Mouse (Mus musculus) brown adipose tissue, adult 24 weeks (tissue): ENCODE measurements around the gene Olfr596. TPM values are rescaled to one million over a fixed set of nuclear protein-coding genes. Genes with fewer than 3 reads are reported as not detected.
"Not testable (repeated sequence)": the region's sequence is repeated elsewhere in the genome, so short reads cannot be mapped to it uniquely, and the experiment has no call there.

ENCODE experiments used
- H3K27ac ChIP-seq: fragments of 200-500 bp; replicated peaks from 2 replicates; pipeline ENCODE4 v1.5.1; 2012; ENCODE audit warnings: low read depth, mild to moderate bottlenecking, low read length
- H3K4me1 ChIP-seq: fragments of 200-500 bp; 2 replicates; pipeline ENCODE4 v1.6.1; 2012; ENCODE audit warnings: low read length, mixed read lengths; ENCODE audit not compliant: control insufficient read depth, insufficient read depth, insufficient read length
- H3K4me3 ChIP-seq: fragments of 200-500 bp; 2 replicates; pipeline ENCODE4 v1.5.1; 2012; ENCODE audit warnings: low read depth, mild to moderate bottlenecking, low read length, moderate library complexity; ENCODE audit not compliant: insufficient read depth
- polyA plus RNA-seq: library from polyadenylated mRNA; stranded (reverse); fragments of >200 nt; gene quantifications from 2 replicates; pipeline ENCODE4 v1.2.4, GENCODE M21; 2012; ENCODE audit not compliant: missing spikeins, insufficient read depth, insufficient read length

The Olfr596 gene
- not detected in 2 replicates for polyA plus RNA-seq

DNA sequence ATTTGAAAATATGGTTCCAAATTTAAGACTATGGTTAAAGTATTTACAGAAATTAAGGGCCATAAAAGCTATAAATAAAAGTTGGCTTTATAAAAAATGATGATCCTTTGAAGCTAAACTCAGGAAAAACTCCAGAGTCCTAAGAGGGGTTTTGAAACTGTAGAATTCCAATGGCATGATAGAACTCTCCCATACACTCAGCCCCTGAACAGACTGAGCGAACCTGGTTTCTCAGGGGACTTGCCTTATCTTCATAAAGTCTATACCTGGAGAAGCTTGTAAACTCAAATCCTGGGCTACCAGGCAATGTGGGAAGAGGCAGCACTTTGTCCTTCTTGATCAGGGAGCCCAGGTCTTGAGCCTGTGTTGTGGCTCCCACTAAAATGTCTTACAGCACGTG is at the start of gene Olfr596:
TSS of gene Olfr596 (plus strand) at position 301 of the 400 bp plus-strand sequence.
- H3K4me1 ChIP-seq, H3K27ac ChIP-seq, H3K4me3 ChIP-seq: not testable (repeated sequence)

DNA sequence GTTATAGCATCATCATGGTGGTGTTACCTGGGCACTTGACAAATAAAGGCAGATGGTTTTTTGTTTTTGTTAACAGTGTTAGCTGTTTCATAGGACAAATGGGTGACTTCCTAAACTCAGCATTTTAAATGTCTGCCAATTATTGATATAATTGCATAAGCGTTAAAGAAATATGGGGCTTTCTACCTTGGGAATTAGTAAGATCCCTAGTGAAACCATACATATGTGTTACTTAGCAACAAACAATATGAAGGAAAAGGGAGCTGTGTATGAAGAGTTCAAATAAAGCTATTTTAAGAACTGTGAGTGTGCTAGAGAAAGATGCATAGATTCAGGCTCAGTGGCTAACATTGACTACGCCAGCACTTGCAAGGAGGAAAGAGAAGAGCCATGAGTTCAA is 10.6 kb downstream of the Olfr596 start, which contains the start of gene Olfr597:
TSS of gene Olfr597 (plus strand) at position 301 of the 400 bp plus-strand sequence.
- H3K4me3 ChIP-seq, H3K4me1 ChIP-seq, H3K27ac ChIP-seq: not testable (repeated sequence)

GRCm38 (mm10) chr7:103323268-103323667 is 17.8 kb downstream of the Olfr596 start, which contains the start of gene Olfr598:
Olfr598 (plus strand) TSS chr7:103323568.
- H3K4me1 ChIP-seq: no peaks in the 10 kb centered on the region
- H3K4me3 ChIP-seq: no peak within 1 kb of the TSS
- no peak within 1 kb of the TSS for H3K27ac ChIP-seq

- Histone ChIP-seq H3K4me1 (no peaks in the 10 kb centered on the region), H3K4me3 (no peak within 1 kb of the TSS), H3K27ac (no peak within 1 kb of the TSS)
These were observed 30.2 kb downstream of the Olfr596 start, which contains the start of gene Olfr599 for GRCm38 (mm10) chr7:103335617-103336016. Olfr599 (plus strand) TSS chr7:103335917.

- Histone ChIP-seq H3K4me1 (no peaks in the 10 kb centered on the region), H3K4me3 (no peak within 1 kb of the TSS), H3K27ac (no peak within 1 kb of the TSS)
These were observed 44.1 kb downstream of the Olfr596 start, which contains the start of gene Olfr600 for GRCm38 (mm10) chr7:103349569-103349968. Olfr600 (minus strand) TSS chr7:103349669.

Other genes with a start within 250 kb of the Olfr596 start
- not detected in 2 replicates for gene Olfr584, start 223.8 kb upstream of the Olfr596 start, polyA plus RNA-seq
- gene Olfr585, start 207.9 kb upstream of the Olfr596 start, polyA plus RNA-seq: not detected in 2 replicates
- gene Olfr586, start 180.0 kb upstream of the Olfr596 start, polyA plus RNA-seq: not detected in 2 replicates
- gene Olfr588-ps1, start 164.8 kb upstream of the Olfr596 start, polyA plus RNA-seq: not detected in 2 replicates
- gene Olfr589, start 149.3 kb upstream of the Olfr596 start, polyA plus RNA-seq: not detected in 2 replicates
- not detected in 2 replicates for gene Olfr591, start 127.3 kb upstream of the Olfr596 start, polyA plus RNA-seq
- not detected in 2 replicates for gene Olfr592, start 120.8 kb upstream of the Olfr596 start, polyA plus RNA-seq
- gene Olfr593, start 93.8 kb upstream of the Olfr596 start, polyA plus RNA-seq: not detected in 2 replicates
- gene Olfr594, start 88.7 kb upstream of the Olfr596 start, polyA plus RNA-seq: not detected in 2 replicates
- not detected in 2 replicates for gene Usp17ld, start 53.1 kb upstream of the Olfr596 start, polyA plus RNA-seq
- gene Olfr597, start 10.7 kb downstream of the Olfr596 start, polyA plus RNA-seq: not detected in 2 replicates
- gene Olfr598, start 17.9 kb downstream of the Olfr596 start, polyA plus RNA-seq: not detected in 2 replicates
- not detected in 2 replicates for gene Olfr599, start 30.3 kb downstream of the Olfr596 start, polyA plus RNA-seq
- gene Olfr600, start 44.0 kb downstream of the Olfr596 start, polyA plus RNA-seq: not detected in 2 replicates
- gene Olfr601, start 57.0 kb downstream of the Olfr596 start, polyA plus RNA-seq: not detected in 2 replicates
- gene Olfr603, start 80.5 kb downstream of the Olfr596 start, polyA plus RNA-seq: not detected in 2 replicates
- gene Usp17lc, start 109.4 kb downstream of the Olfr596 start, polyA plus RNA-seq: not detected in 2 replicates
- gene Olfr605, start 139.8 kb downstream of the Olfr596 start, polyA plus RNA-seq: not detected in 2 replicates
- not detected in 2 replicates for gene Olfr606, start 143.4 kb downstream of the Olfr596 start, polyA plus RNA-seq
- gene Olfr607, start 158.5 kb downstream of the Olfr596 start, polyA plus RNA-seq: not detected in 2 replicates
- gene Olfr608, start 164.2 kb downstream of the Olfr596 start, polyA plus RNA-seq: not detected in 2 replicates
- gene Olfr609, start 192.4 kb downstream of the Olfr596 start, polyA plus RNA-seq: not detected in 2 replicates
- not detected in 2 replicates for gene Olfr610, start 206.5 kb downstream of the Olfr596 start, polyA plus RNA-seq
- not detected in 2 replicates for gene Olfr611, start 215.2 kb downstream of the Olfr596 start, polyA plus RNA-seq
- gene Olfr612, start 237.1 kb downstream of the Olfr596 start, polyA plus RNA-seq: not detected in 2 replicates
- not detected in 2 replicates for gene Olfr613, start 242.4 kb downstream of the Olfr596 start, polyA plus RNA-seq